Mouse (Mus musculus): Measurements from ENCODE around the gene Borcs6.
"Not testable (repeated sequence)": the region's sequence is repeated elsewhere in the genome, so short reads cannot be mapped to it uniquely, and the experiment has no call there.

Gene Borcs6

GRCm38 (mm10) chr11:69059357-69059974 lies at the start of gene Borcs6:
Borcs6 (plus strand) TSS chr11:69059717.
- peak; percentile 98 for DNase-seq

- no peak for DNase-seq
Measured at GRCm38 (mm10) chr11:69010400-69011323, 48.9 kb upstream of the Borcs6 start.

- DNase-seq: not testable (repeated sequence)
Measured at GRCm38 (mm10) chr11:69011445-69011844, 48.1 kb upstream of the Borcs6 start.

- DNase-seq: peak; percentile 93
Measured at GRCm38 (mm10) chr11:69012071-69012601, 47.4 kb upstream of the Borcs6 start.

- peak; percentile 93 for DNase-seq
Measured at GRCm38 (mm10) chr11:69015644-69016441, 43.7 kb upstream of the Borcs6 start, which contains the start of gene Ctc1. Ctc1 (plus strand) TSS chr11:69015911.

- DNase-seq: no peak
Measured at GRCm38 (mm10) chr11:69016755-69017154, 42.8 kb upstream of the Borcs6 start.

- no peak for DNase-seq
Measured at GRCm38 (mm10) chr11:69020691-69021090, 38.8 kb upstream of the Borcs6 start.

GRCm38 (mm10) chr11:69026562-69026961 lies 33.0 kb upstream of the Borcs6 start:
- DNase-seq: no peak

GRCm38 (mm10) chr11:69028805-69029204 lies 30.7 kb upstream of the Borcs6 start:
- DNase-seq: no peak

GRCm38 (mm10) chr11:69033552-69033951 lies 26.0 kb upstream of the Borcs6 start:
- no peak for DNase-seq

- no peak for DNase-seq
Measured at GRCm38 (mm10) chr11:69034585-69034984, 24.9 kb upstream of the Borcs6 start.

- no peak for DNase-seq
Measured at GRCm38 (mm10) chr11:69035411-69035810, 24.1 kb upstream of the Borcs6 start.

- DNase-seq: peak; percentile 93
Measured at GRCm38 (mm10) chr11:69035849-69036248, 23.7 kb upstream of the Borcs6 start.

- peak; percentile 90 for DNase-seq
Measured at GRCm38 (mm10) chr11:69036486-69037230, 22.9 kb upstream of the Borcs6 start.

GRCm38 (mm10) chr11:69037231-69038061 lies 22.1 kb upstream of the Borcs6 start:
- peak; percentile 86 for DNase-seq

- DNase-seq: no peak
Measured at GRCm38 (mm10) chr11:69038173-69038572, 21.3 kb upstream of the Borcs6 start.

- DNase-seq: peak; percentile 90
Measured at GRCm38 (mm10) chr11:69045531-69046394, 13.8 kb upstream of the Borcs6 start, which contains the start of gene Aurkb. Aurkb (plus strand) TSS chr11:69045647.

GRCm38 (mm10) chr11:69046395-69046774 lies 13.1 kb upstream of the Borcs6 start:
- DNase-seq: no peak

- DNase-seq: no peak
Measured at GRCm38 (mm10) chr11:69047592-69047991, 11.9 kb upstream of the Borcs6 start.

GRCm38 (mm10) chr11:69048151-69048550 lies 11.4 kb upstream of the Borcs6 start:
- DNase-seq: no peak

Measured in kidney, postnatal 14 days (tissue).